Mouse (Mus musculus): ENCODE measurements around the gene Adamts1.

The Adamts1 gene

GRCm38 (mm10) chr16:85765167-85765566 lies 37.7 kb downstream of the Adamts1 start:
- DNase-seq = no peak

- DNase-seq = no peak
Observed at GRCm38 (mm10) chr16:85762052-85762665, 40.8 kb downstream of the Adamts1 start.

DNA sequence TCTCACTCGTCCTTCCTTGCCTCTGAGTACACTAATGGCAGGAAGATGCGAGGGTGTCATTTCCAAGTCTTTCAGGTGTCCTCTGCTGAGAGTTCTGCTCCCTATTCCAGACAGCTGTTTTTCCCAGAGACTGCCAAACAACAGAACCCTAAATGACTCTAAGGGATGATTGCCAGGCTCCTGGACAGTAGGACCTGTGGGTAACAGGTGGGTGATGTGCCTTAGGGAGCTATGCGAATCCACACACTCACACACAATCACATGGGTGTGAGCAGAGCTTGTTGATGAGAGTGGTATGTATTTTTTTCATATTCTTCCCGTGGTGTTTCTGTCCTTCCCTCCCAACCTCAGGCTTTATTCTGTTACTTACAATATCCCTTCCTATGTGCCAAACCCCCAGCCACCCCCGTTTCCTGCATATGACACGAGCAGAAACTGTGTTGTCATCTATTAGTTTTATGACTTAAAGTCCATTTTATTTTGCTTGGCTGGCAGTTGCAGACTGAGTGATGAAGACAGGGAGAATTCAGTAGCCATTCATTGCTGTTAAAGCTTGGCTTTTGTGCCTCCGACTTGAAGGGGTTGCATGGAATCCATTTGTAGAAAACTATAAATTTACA lies 41.8 kb downstream of the Adamts1 start:
- DNase-seq = no peak

GRCm38 (mm10) chr16:85756101-85756819 lies 46.7 kb downstream of the Adamts1 start:
- DNase-seq = no peak

DNA sequence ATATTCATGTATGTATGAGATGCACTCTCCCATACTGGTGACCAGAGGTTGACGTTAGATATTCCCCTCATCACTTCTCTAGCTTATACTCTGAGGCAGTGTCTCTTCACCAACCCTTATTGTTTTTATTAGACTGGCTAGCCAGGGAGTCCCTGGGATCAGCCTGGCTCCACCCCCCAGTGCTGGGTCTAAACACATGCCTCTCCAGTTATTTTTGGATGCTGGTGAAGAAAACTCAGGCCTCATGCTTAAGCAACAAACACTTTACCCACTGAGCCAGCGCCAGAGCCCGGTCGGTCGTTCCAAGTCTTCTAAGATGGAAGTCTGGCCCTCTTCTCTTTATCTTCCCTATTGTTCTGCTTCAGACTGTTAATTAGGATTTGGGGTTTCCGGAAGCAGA lies 53.6 kb downstream of the Adamts1 start:
- no peak for DNase-seq

- DNase-seq = peak; percentile 11 to 32
Observed at GRCm38 (mm10) chr16:85747589-85748360, 55.1 kb downstream of the Adamts1 start.

DNA sequence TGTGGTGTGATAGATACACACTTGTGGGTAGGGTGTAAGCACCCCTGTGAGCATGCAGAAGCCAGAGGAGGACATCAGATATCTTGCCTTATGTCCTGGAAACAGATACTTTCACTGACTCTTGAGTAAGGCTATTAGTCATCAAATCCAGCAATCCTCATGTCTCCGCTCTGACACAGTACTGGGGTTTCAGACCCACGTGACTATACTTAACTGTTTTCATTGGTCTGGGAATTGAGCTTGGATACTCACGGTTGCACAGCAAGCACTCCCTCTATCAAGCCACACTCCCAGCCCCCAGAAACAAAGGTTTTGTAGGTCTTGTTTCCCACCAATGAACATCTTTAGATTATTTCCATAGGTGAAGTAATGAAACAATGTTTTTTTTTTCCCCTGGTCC lies 56.5 kb downstream of the Adamts1 start:
- DNase-seq = no peak
